Mouse (Mus musculus) gastrocnemius, adult 8-10 months (tissue): Measurements from ENCODE around the gene Gm8237. TPM values are rescaled to one million over a fixed set of nuclear protein-coding genes. Genes with fewer than 3 reads are reported as not detected.
"Not testable (repeated sequence)": the region's sequence is repeated elsewhere in the genome, so short reads cannot be mapped to it uniquely, and the experiment has no call there.

ENCODE experiments used
- DNase-seq, 2 experiments: peaks; one replicate each; pipeline ENCODE4 v3.0.0; 2022; ENCODE audit warnings: low spot score in 2 of 2
- total RNA-seq, 4 experiments: library from RNA; stranded (reverse); gene quantifications; 2 replicates each; pipeline ENCODE4 v1.2.4; 2022

Gene Gm8237
- total RNA-seq: not detected

GRCm38 (mm10) chr14:5880241-5880640 is at the start of gene Gm8237:
Gene Gm8237, minus strand, starts transcription at chr14:5880382.
- DNase-seq: not testable (repeated sequence)

GRCm38 (mm10) chr14:5923276-5923675 is 43.1 kb upstream of the Gm8237 start:
- DNase-seq: not testable (repeated sequence)

- DNase-seq: not testable (repeated sequence)
These were observed 38.3 kb upstream of the Gm8237 start for GRCm38 (mm10) chr14:5918330-5918942.

GRCm38 (mm10) chr14:5913701-5914100 is 33.5 kb upstream of the Gm8237 start:
- not testable (repeated sequence) for DNase-seq

GRCm38 (mm10) chr14:5879791-5880190 is 391 bp downstream of the Gm8237 start:
- DNase-seq: not testable (repeated sequence)

GRCm38 (mm10) chr14:5879136-5879535 is 1.0 kb downstream of the Gm8237 start:
- DNase-seq: not testable (repeated sequence)

- not testable (repeated sequence) for DNase-seq
These were observed 24.3 kb downstream of the Gm8237 start for GRCm38 (mm10) chr14:5855911-5856310.

GRCm38 (mm10) chr14:5830229-5830628 is 50.0 kb downstream of the Gm8237 start, which contains the start of gene Gm3424:
Gene Gm3424, minus strand, starts transcription at chr14:5830329.
- not testable (repeated sequence) for DNase-seq

GRCm38 (mm10) chr14:5812699-5813356 is 67.4 kb downstream of the Gm8237 start:
- DNase-seq: not testable (repeated sequence)

Other genes starting within 250 kb of the Gm8237 start
- gene Gm8265, start 247.4 kb downstream of the Gm8237 start, total RNA-seq: not detected
- gene Gm9603, start 192.9 kb downstream of the Gm8237 start, total RNA-seq: not detected
- gene Gm3373, start 138.8 kb downstream of the Gm8237 start, total RNA-seq: not detected
- under 1 TPM in 3 of 4 experiments, not detected in 1; 0.24 to 0.36 (median 0.29) TPM for gene Gm3383, start 72.4 kb downstream of the Gm8237 start, total RNA-seq
- not detected for gene Gm3424, start 50.1 kb downstream of the Gm8237 start, total RNA-seq
- gene Gm3248, start 81.4 kb upstream of the Gm8237 start, total RNA-seq: not detected
- gene Gm3453, start 98.8 kb upstream of the Gm8237 start, total RNA-seq: not detected
- not detected for gene Gm6337, start 177.9 kb upstream of the Gm8237 start, total RNA-seq
- gene Gm8206, start 213.6 kb upstream of the Gm8237 start, total RNA-seq: not detected
- not detected for gene Gm3468, start 228.3 kb upstream of the Gm8237 start, total RNA-seq
- gene Gm3476, start 245.4 kb upstream of the Gm8237 start, total RNA-seq: not detected